Mouse (Mus musculus) olfactory bulb, adult 2 months (tissue): ENCODE data around the gene Phf11d. TPM values are rescaled to one million over a fixed set of nuclear protein-coding genes. Genes with fewer than 3 reads are reported as not detected.
"Not testable (repeated sequence)": the region's sequence is repeated elsewhere in the genome, so short reads cannot be mapped to it uniquely, and the experiment has no call there.

Experiments used
- H3K27ac ChIP-seq: fragments of 200-500 bp; 2 replicates; pipeline ENCODE4 v1.5.1; 2012; ENCODE audit warnings: low read depth, low read length; ENCODE audit not compliant: insufficient read depth
- H3K4me1 ChIP-seq: fragments of 200-500 bp; 2 replicates; pipeline ENCODE4 v1.6.1; 2012; ENCODE audit warnings: low read length; ENCODE audit not compliant: control insufficient read depth, insufficient read depth
- H3K4me3 ChIP-seq: fragments of 200-500 bp; 2 replicates; pipeline ENCODE4 v1.5.1; 2012; ENCODE audit warnings: mild to moderate bottlenecking, low read depth, low read length, moderate library complexity; ENCODE audit not compliant: insufficient read depth
- POLR2A ChIP-seq: fragments of 200-500 bp; IDR thresholded peaks from 2 replicates; pipeline ENCODE4 v1.6.1; 2012; ENCODE audit warnings: mild to moderate bottlenecking, low read depth, low read length, moderate library complexity; ENCODE audit not compliant: insufficient read depth
- WGBS: fragments of 180-500 bp; shearing (Covaris S2); methylation state at CpG from one replicate; pipeline ENCODE4 v1.1.7; 2018; 5-methylcytosine and 5-hydroxymethylcytosine counted together
- polyA plus RNA-seq: library from polyadenylated mRNA; stranded (reverse); fragments of >200 nt; gene quantifications from 2 replicates; pipeline ENCODE4 v1.2.4, GENCODE M21; 2012; ENCODE audit warnings: low replicate concordance; ENCODE audit not compliant: missing spikeins, insufficient read depth, insufficient read length

Phf11d gene
- polyA plus RNA-seq, 1 experiment, result not detected

GRCm38 (mm10) chr14:59339541-59339940 is 25.7 kb downstream of the Phf11d start:
- TF ChIP-seq POLR2A, result no peak
- no peak overlapping the region for H3K27ac ChIP-seq
- H3K4me1 ChIP-seq, result no peaks in the 10 kb centered on the region
- 92% methylated on average over 1 of the region's 1 CpGs for WGBS
- H3K4me3 ChIP-seq, result no peak overlapping the region

- H3K27ac ChIP-seq, H3K4me3 ChIP-seq, H3K4me1 ChIP-seq: not testable (repeated sequence)
- WGBS, result 91% methylated on average over 3 of the region's 3 CpGs
Measured at GRCm38 (mm10) chr14:59336056-59336455, 29.2 kb downstream of the Phf11d start.

GRCm38 (mm10) chr14:59330499-59330898 is 34.8 kb downstream of the Phf11d start:
- not testable (repeated sequence) for H3K4me3 ChIP-seq
- 62% methylated on average over 3 of the region's 3 CpGs for WGBS

GRCm38 (mm10) chr14:59319970-59320369 is 45.3 kb downstream of the Phf11d start:
- H3K27ac ChIP-seq, H3K4me3 ChIP-seq, H3K4me1 ChIP-seq: not testable (repeated sequence)
- WGBS, result 80% methylated on average over 6 of the region's 6 CpGs

More at GRCm38 (mm10) chr14:59330499-59330898, 34.8 kb downstream of the Phf11d start:
- H3K27ac ChIP-seq, H3K4me1 ChIP-seq: not testable (repeated sequence)

GRCm38 (mm10) chr14:59319036-59319435 is 46.2 kb downstream of the Phf11d start:
- H3K4me3 ChIP-seq, H3K27ac ChIP-seq, H3K4me1 ChIP-seq: not testable (repeated sequence)
- 94% methylated on average over 3 of the region's 3 CpGs for WGBS

Other genes starting within 250 kb of the Phf11d start
- not detected in 2 replicates for gene 1700129C05Rik, start 222.6 kb downstream of the Phf11d start, polyA plus RNA-seq
- not detected in 2 replicates for gene Gm5142, start 186.7 kb downstream of the Phf11d start, polyA plus RNA-seq
- not detected in 2 replicates for gene Rcbtb1, start 164.3 kb downstream of the Phf11d start, polyA plus RNA-seq
- gene Gm6904, start 105.3 kb downstream of the Phf11d start, polyA plus RNA-seq, result not detected in 2 replicates
- gene Phf11a, start 67.9 kb downstream of the Phf11d start, polyA plus RNA-seq, result not detected in 2 replicates
- not detected in 2 replicates for gene Phf11b, start 24.1 kb downstream of the Phf11d start, polyA plus RNA-seq
- gene Phf11c, start 29.9 kb upstream of the Phf11d start, polyA plus RNA-seq, result not detected in 2 replicates
- gene Setdb2, start 75.4 kb upstream of the Phf11d start, polyA plus RNA-seq, result not detected in 2 replicates
- gene Cab39l, start 75.5 kb upstream of the Phf11d start, polyA plus RNA-seq, result not detected in 2 replicates
- not detected in 2 replicates for gene Cdadc1, start 232.5 kb upstream of the Phf11d start, polyA plus RNA-seq